Mouse (Mus musculus): ENCODE results near the gene Ctcfl.

DNA sequence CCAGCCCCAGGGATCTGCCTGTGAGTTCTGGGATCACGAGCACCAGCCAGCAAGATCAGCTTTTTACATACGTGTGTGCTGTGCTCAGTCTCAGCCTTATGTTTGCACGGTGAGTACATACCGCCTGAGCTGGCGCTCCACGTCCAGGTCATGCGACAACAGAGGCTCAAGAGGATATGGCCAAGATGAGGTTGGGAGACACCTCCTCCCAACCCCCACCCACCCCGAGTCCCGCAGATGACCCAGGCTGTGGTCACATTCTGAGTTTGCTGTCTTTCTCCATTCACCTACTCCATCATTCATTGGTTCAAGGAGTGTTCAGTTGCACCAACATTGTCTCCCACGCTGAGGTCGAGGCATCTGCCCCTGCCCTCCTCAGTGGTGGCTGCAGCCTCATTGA, 34.5 kb downstream of the Ctcfl start:
- TF ChIP-seq CTCF (IDR thresholded peaks at IDR 0.05; ENCODE audit: extremely low read depth, insufficient read depth, low read length) (no peak), POLR2A (IDR thresholded peaks at IDR 0.05; ENCODE audit: extremely low read depth, insufficient read depth, low read length) (no peak)

All from cortical plate, adult 2 months (tissue).